Mouse (Mus musculus) urinary bladder, adult 2 months (tissue): ENCODE data around the gene Lingo1. TPM values are rescaled to one million over a fixed set of nuclear protein-coding genes. Genes with fewer than 3 reads are reported as not detected.

Experiments used
- DNase-seq: peaks from one replicate; pipeline ENCODE4 v3.0.0; 2022; ENCODE audit warnings: low spot score
- polyA plus RNA-seq: library from polyadenylated mRNA; depleted of rRNA; stranded (reverse); fragments of >200 nt; gene quantifications from 2 replicates; pipeline ENCODE4 v1.2.3, GENCODE M21; 2012

Gene Lingo1
- polyA plus RNA-seq, 1 experiment: 3.0 TPM

DNA sequence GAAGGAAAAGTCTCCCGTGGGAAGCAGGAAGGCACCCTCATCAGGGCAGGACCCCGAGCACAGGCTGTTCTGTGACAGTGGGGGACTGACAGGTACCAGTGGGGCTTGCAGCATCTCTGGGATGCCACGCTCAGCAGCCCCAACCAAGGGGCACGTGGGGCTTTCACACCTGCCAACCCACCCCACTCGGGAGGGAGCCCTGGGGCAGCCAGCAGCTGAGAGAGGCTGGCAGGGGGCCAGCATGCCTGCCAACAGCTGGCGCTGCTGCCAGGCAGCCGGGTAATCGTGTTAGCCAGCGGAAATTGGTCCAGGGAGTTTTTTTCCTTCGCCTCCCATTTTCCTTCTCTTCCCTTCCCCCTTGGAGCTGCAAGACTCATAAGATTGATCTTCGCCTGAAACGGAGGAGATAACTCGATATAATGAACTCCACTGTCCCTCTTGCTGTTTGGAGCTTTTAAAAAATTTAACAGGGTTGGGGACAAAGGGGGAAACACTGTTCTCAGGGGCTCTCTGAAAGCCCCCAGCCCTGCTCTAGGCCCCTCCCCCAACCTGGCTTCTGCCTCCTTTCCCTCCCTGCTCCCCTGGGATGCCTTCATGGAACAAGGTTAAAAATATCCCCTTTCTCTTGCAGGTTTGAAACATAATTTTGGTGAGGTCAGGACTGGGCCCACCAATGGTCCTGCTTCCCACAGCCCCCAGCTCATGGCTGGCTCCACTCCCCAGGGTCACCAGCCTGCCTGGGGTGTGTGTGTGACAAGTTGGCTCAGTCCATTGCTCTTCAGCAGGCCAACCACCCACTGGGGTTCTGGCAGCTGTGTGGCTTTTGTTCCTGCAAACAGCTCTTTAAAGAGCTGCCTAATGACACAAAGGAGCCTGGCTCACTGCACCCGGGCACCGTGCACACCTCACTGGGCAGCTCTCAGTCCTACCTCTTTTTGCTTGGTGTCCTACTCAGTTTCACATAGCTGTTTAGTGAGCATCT is 68.3 kb downstream of the Lingo1 start:
- DNase-seq: no peak

- DNase-seq: peak; percentile 36
Measured at GRCm38 (mm10) chr9:56725814-56726213, 70.5 kb downstream of the Lingo1 start.

- no peak for DNase-seq
Measured at GRCm38 (mm10) chr9:56722089-56722825, 74.0 kb downstream of the Lingo1 start.

DNA sequence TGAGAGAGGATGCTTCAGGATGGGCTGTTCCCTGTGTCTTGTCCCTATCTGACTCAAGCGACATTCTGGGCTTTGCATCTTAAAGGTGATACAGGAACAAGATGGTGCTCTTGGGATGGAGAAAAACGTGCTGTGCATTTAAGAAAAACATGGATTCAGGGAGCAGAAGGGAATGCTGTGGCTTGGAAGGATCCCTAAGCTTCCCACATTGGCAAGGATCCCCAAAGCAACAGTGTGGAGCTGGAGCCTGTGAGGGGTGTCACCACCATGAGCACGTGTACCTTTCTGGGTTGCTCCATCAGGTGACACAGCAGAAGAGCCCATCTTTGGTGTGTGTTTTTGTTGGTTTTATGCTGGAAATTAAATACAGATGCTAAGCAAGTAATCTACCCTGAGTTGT is 77.3 kb downstream of the Lingo1 start:
- DNase-seq: no peak

GRCm38 (mm10) chr9:56716565-56716964 is 79.7 kb downstream of the Lingo1 start:
- no peak for DNase-seq

DNA sequence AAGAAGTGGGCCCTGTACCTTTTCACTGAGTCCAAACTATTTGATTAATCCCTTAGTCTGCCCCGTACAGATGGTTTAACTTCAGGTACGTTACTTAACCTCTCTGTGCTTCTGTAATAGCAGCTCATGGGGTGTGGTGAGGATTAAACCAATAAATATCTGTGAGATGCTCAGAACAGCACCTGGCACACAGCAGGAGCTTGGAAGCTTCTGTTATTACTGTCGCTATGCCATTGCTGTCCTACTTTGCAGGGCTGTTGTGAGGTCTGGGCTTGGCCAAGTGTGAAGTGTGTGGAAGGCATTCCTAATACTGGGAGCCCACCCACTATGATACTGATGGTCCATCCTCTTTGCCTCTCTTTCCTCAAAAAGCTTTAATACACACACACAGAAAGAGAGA is 80.2 kb downstream of the Lingo1 start:
- no peak for DNase-seq

DNA sequence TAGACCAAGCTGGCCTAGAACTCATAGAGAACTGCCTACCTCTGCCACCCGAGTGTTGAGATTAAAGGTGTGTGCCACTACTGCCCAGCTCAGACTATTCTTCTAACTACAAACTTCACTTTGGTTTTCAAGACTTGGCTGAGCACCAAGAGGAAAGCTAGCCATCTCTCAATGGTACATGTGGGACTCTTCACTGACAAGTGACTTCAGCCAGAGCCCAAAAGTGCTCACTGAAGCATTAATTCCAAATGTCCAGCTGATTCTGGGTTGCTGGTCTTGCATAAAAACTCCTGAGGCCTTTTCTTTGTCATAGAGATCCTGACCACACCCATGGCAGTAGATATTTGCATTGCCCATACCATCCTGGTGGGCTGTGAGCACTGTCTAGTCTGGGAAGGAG is 81.9 kb downstream of the Lingo1 start:
- no peak for DNase-seq

DNA sequence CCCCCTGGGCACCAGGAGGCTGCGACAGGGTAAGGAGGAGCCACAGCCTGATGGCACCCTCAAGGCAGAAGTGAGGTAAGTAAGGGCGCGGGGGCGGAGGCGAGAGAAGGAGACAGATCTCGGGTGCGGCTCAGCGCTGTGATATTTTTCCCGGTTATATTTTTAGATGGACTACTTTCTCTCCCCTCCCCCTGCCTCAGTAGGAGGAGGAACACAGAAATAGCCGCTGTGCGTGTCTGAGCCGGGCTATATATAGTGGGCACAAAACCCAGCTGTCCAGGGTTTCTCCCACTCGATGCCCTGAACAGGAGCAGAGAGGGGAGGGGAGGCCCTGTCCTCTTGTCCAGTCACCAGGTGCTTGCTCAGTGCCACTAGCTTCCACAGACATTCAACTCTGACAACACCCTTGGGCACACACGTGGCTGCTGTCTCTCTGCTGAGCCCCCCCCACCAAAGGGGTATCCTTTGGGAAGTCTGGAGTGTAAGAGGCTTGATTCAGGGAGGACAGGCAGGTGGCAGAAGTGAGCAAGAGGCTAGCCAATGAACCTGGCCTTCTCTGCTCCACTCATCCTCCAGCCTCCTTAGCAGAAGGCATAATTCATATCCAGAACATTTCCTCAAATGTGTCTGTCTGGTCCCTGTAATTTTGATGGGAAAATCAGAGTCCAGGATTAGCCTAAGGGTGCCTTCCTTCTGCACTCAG is 83.5 kb downstream of the Lingo1 start:
- DNase-seq: no peak

DNA sequence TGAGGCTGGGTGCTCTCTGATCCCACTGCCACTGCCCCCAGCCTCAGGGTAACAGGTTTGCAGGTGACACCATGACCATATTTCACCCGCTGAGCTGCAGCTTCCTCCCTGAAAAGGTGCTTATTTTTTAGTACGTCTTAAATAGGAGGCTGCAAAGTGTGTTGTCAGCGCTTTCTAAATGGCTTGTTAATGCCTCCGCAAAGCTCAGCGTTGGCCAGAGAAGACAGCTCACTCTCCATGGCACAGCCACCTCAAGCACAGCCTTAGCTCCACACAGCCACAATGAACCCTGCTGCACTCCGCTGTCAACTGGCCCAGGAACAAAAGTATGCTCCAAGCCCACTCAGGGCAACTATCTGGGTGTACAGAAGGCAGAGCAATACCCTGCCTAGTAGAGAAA is 85.3 kb downstream of the Lingo1 start:
- no peak for DNase-seq

GRCm38 (mm10) chr9:56706482-56707085 is 89.7 kb downstream of the Lingo1 start:
- no peak for DNase-seq

GRCm38 (mm10) chr9:56701394-56701793 is 94.9 kb downstream of the Lingo1 start:
- DNase-seq: no peak

- DNase-seq: no peak
Measured at GRCm38 (mm10) chr9:56700866-56701265, 95.4 kb downstream of the Lingo1 start.

GRCm38 (mm10) chr9:56698715-56699370 is 97.4 kb downstream of the Lingo1 start:
- no peak for DNase-seq

DNA sequence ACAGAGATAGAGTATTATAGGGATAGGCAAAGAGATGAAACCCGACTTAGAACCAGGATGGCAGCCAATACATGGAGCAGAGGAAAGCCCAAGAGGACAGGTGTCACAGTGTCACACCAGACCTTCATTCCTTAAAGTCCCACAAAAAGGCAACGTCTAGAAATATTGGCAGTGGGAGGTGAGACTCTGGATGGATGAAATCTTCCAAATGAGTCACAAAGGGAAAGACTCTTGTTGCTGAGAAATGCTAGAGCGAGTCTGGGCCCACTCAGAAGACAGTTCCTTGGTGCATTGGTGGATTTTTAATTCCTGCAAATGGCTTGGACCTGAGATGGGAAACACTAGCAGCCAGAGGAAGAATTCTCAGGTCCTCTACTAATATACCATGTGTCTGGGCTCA is 102.2 kb downstream of the Lingo1 start:
- DNase-seq: no peak

- DNase-seq: no peak
Measured at GRCm38 (mm10) chr9:56691226-56691625, 105.0 kb downstream of the Lingo1 start.

DNA sequence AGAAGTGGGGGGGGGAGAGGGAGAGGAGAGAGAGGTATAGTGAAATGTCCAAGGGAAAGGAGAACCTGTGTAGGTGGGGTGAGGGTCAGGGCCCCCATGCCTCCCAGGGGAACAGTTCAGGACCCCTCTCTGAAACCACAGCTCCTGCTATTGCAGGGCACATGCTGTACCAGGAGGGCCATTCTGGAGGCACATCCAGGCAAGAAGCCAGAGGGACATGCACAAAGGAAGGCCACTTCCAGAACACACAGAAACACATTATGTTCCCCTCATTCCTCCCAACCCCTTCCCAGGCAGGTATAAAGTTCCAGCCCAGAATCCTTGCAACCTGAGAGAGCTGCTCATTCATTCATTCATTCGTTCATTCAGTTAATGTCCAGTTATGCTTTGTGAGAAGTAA is 105.6 kb downstream of the Lingo1 start:
- no peak for DNase-seq

GRCm38 (mm10) chr9:56687490-56687889 is 108.8 kb downstream of the Lingo1 start:
- DNase-seq: no peak

- no peak for DNase-seq
Measured at GRCm38 (mm10) chr9:56687145-56687477, 109.2 kb downstream of the Lingo1 start.

DNA sequence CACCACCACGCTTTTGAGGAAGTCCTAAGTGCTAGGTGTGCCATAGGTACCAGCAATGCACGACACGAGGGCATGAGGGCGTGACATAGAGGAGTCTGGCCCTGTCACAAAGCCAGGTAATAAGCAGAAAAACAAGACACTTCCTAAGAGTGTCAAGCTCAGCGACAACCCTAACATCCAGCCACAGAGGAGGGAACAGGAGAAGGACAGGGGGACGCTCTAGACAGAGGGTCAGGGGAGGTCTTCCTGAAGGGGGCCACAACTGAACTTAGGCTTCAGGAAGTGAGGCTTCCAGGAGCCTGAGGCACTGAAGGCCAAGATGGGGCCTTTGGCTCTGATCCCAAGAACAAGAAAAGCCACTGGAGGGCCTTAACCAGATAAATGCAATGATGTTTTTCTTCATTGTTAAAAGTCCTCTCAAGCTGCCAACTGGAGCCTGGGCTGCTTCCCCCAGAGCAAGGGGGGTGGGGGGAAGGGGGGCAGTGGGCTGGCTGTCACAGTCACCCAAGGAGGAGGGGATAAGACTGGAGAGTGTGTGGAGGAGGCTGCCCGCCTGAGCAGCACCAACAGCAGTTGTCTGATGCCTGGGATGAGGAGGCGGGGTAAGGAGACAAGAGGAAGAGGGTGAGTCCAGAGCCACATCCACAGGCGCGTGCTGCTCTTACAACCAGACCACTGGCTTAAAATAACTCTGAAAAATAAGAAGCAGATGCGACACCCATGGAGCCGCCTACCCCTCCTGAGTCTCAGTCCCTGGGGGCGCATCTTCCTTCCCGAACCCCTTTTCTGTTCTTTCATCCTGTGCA is 109.7 kb downstream of the Lingo1 start:
- DNase-seq: no peak

DNA sequence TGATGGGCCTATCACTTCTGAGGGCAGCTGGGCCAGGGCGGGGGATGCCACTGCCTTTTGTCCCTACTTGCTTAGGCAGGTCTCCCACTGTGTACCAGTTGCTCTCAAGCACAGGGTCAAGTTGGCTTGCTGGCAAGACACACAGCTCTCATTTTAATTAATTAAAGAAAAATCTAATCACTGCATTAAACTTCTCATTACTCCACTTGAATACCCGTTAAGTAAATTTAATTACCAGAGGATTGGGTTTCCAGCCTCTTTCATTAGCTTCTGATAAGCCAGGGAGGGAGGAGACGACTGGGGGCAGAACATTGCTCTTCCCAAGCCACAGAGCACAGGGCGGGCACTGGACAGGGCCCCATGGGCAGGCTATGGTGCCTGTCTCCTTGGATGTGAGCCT is 113.4 kb downstream of the Lingo1 start:
- no peak for DNase-seq

- no peak for DNase-seq
Measured at GRCm38 (mm10) chr9:56681950-56682349, 114.3 kb downstream of the Lingo1 start.
